Mouse (Mus musculus) forebrain, embryonic 14.5 days (tissue): ENCODE measurements around the gene Trdn. TPM values are rescaled to one million over a fixed set of nuclear protein-coding genes. Genes with fewer than 3 reads are reported as not detected.

Experiments
- ATAC-seq: fragments of 200-750 bp; cut with Nextera tagmentation; 2 replicates; pipeline ENCODE4 v1.8.0; 2017; ENCODE audit warnings: mild to moderate bottlenecking, moderate library complexity
- DNase-seq: peaks from one replicate; pipeline ENCODE4 v3.0.0-alpha.2; 2015; ENCODE audit warnings: low spot score
- H3K27ac ChIP-seq: fragments of 300-500 bp; sonication (generic); 2 replicates; pipeline ENCODE4 v1.5.1; 2014; ENCODE audit warnings: low read depth, mild to moderate bottlenecking, control low read depth, low read length, moderate library complexity
- H3K27me3 ChIP-seq: fragments of 300-500 bp; sonication (generic); replicated peaks from 2 replicates; pipeline ENCODE4 v1.6.1; 2014; ENCODE audit warnings: low read length, control low read depth, mixed read lengths; ENCODE audit not compliant: control insufficient read depth, insufficient read depth
- H3K36me3 ChIP-seq: fragments of 300-500 bp; sonication (generic); 2 replicates; pipeline ENCODE4 v1.6.1; 2014; ENCODE audit warnings: low read length, control low read depth; ENCODE audit not compliant: control insufficient read depth, insufficient read depth
- H3K4me1 ChIP-seq: fragments of 300-500 bp; sonication (generic); 2 replicates; pipeline ENCODE4 v1.6.1; 2014; ENCODE audit warnings: antibody characterized with exemption, low read length, control low read depth; ENCODE audit not compliant: control insufficient read depth, insufficient read depth
- H3K4me2 ChIP-seq: fragments of 300-500 bp; sonication (generic); 2 replicates; pipeline ENCODE4 v1.6.1; 2014; ENCODE audit warnings: mild to moderate bottlenecking, control low read depth, low read length
- H3K4me3 ChIP-seq: fragments of 300-500 bp; sonication (generic); 2 replicates; pipeline ENCODE4 v1.5.1; 2014; ENCODE audit warnings: low read depth, low read length, control low read depth
- H3K9ac ChIP-seq: fragments of 300-500 bp; sonication (generic); 2 replicates; pipeline ENCODE4 v1.6.1; 2014; ENCODE audit warnings: mild to moderate bottlenecking, low read length, control low read depth, moderate library complexity
- H3K9me3 ChIP-seq: fragments of 300-500 bp; sonication (generic); replicated peaks from 2 replicates; pipeline ENCODE4 v1.6.1; 2016; ENCODE audit warnings: low read length, control low read depth, mixed read lengths; ENCODE audit not compliant: control insufficient read depth
- WGBS: fragments of 180-500 bp; shearing (Covaris S2); extraction: QIAGEN DNeasy Blood & Tissue Kit; methylation state at CpG from one replicate; pipeline ENCODE4 v1.1.7; 2014; 5-methylcytosine and 5-hydroxymethylcytosine counted together
- polyA plus RNA-seq: library from polyadenylated mRNA; unstranded; fragments of >200 nt; fragmentation: Nextera tagmentation; extraction: Ambion mirVana; gene quantifications from 2 replicates; pipeline ENCODE4 v1.2.1, GENCODE M21; 2014

The Trdn gene
- polyA plus RNA-seq, 1 experiment from 2014 or later, result not detected

DNA sequence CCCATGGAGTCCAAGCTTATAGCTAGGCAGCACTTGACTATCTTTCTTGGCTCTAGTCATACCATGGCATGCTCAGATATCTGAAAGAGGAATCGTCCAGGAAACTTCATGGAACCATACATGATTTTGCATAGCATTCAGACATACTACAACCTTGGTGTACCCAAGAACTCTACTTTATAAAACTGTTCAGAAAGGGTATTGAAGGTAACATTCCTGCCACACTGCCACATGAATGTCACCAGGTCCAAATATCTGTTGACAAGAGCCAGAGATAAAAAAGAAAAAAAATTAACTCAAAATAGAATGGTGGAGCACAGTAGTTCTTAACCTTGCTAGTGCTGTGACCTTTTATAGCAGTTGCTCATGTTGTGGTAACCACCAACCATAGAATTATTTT, 175.8 kb downstream of the Trdn start:
- Histone ChIP-seq H3K27me3 (no peaks in the 10 kb centered on the region), H3K4me2 (no peak overlapping the region), H3K9me3 (no peaks in the 10 kb centered on the region), H3K4me3 (no peak overlapping the region), H3K4me1 (no peaks in the 10 kb centered on the region), H3K36me3 (no peaks in the 10 kb centered on the region), H3K9ac (no peak overlapping the region), H3K27ac (no peak overlapping the region)
- DNase-seq (no peak), ATAC-seq (no peak)
- 84% methylated on average over 1 of the region's 1 CpGs for WGBS

DNA sequence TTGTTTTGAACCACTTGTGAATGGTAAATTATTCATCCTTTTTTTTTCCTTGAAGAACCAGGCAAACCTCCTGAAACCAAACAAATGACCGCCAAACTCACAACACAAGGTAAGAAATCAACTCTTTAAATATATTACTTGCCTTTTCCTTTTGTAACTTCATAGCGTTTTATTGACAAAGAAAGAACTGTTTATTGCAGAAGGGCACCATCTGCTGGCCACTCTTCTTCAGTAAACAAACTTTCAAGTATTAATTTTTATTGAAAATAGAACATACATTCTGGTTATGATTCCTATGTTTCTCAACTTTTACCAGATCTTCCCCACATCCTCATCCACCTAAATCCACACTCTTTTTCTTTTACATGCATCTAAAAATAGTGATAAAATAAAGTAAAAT, 224.6 kb downstream of the Trdn start:
- no peaks in the 10 kb centered on the region for H3K9me3 ChIP-seq
- ATAC-seq (no peak), DNase-seq (peak; percentile 78)
- H3K4me3 ChIP-seq, result no peak overlapping the region
- H3K36me3 ChIP-seq, result no peaks in the 10 kb centered on the region
- no peak overlapping the region for H3K27ac ChIP-seq
- H3K27me3 ChIP-seq, result no peaks in the 10 kb centered on the region
- no peak overlapping the region for H3K9ac ChIP-seq
- no peak overlapping the region for H3K4me2 ChIP-seq
- 33% methylated on average over 2 of the region's 2 CpGs for WGBS
- no peaks in the 10 kb centered on the region for H3K4me1 ChIP-seq

DNA sequence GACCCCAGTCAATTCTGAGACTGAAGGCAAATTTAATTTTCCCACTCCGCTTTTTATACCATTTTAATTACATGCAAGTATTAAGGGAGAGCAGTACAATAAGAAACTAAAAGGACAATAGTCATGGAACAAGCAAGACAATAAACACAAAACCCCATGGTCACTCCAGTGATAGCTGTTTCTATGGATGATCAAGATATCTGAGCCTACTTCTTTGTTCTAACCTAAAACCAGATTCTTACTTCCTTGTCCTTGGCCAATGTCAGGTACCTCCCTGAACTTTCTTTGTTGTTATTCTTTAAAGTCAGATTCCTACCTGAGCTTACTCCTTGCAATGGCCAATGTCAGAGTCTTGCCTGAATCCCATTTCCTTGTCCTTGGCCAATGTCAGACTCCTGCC, 272.7 kb downstream of the Trdn start:
- Histone ChIP-seq H3K9ac (no peak overlapping the region), H3K27me3 (no peaks in the 10 kb centered on the region), H3K4me3 (no peak overlapping the region), H3K4me1 (no peaks in the 10 kb centered on the region), H3K36me3 (no peaks in the 10 kb centered on the region), H3K27ac (no peak overlapping the region), H3K9me3 (no peaks in the 10 kb centered on the region), H3K4me2 (no peak overlapping the region)
- DNase-seq (no peak), ATAC-seq (no peak)
- 79% methylated on average over 1 of the region's 1 CpGs for WGBS

DNA sequence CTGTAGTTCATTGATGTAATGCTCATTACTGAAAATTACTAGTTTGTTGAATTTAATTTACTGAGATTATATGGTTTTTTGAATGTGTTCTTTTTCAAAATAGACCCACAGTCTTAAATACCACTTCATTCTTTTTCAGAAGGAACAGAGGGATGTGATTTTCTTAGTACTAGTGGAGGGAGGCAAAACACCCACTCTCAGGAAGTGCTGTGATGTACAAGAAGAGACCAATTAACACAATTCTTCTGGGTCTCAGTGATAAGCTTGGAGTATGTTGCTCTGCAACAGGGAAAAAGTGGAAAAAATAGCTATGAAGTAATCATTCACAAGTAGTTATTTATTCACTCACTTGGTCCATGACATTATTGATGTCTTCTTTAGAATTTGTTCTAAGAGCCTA, 286.2 kb downstream of the Trdn start:
- Histone ChIP-seq H3K4me3 (no peak overlapping the region), H3K27me3 (no peaks in the 10 kb centered on the region), H3K4me1 (no peaks in the 10 kb centered on the region), H3K9ac (no peak overlapping the region), H3K36me3 (no peaks in the 10 kb centered on the region), H3K4me2 (no peak overlapping the region), H3K27ac (no peak overlapping the region), H3K9me3 (no peaks in the 10 kb centered on the region)
- ATAC-seq (no peak), DNase-seq (no peak)

DNA sequence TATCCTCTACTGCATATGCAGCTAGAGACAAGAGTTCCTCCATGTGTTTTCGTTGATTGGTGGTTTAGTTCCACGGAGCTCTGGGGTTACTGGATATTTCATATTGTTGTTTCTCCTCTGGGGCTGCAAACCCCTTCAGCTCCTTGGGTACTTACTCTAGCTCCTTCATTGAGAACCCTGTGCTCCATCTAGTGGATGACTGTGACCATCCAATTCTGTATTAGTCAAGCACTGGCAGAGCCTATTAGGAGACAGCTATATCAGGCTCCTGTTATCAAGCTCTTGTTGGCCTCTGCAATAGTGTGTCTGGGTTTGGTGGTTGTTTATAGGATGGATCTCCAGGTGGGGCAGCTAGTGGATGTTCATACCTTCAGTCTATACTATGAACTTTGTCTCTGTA, 290.2 kb downstream of the Trdn start:
- WGBS, result 69% methylated on average over 2 of the region's 2 CpGs
- Histone ChIP-seq H3K9ac (no peak overlapping the region), H3K27ac (no peak overlapping the region), H3K4me1 (no peaks in the 10 kb centered on the region), H3K36me3 (no peaks in the 10 kb centered on the region), H3K9me3 (no peaks in the 10 kb centered on the region), H3K27me3 (no peaks in the 10 kb centered on the region), H3K4me3 (no peak overlapping the region), H3K4me2 (no peak overlapping the region)
- no peak for ATAC-seq
- no peak for DNase-seq

DNA sequence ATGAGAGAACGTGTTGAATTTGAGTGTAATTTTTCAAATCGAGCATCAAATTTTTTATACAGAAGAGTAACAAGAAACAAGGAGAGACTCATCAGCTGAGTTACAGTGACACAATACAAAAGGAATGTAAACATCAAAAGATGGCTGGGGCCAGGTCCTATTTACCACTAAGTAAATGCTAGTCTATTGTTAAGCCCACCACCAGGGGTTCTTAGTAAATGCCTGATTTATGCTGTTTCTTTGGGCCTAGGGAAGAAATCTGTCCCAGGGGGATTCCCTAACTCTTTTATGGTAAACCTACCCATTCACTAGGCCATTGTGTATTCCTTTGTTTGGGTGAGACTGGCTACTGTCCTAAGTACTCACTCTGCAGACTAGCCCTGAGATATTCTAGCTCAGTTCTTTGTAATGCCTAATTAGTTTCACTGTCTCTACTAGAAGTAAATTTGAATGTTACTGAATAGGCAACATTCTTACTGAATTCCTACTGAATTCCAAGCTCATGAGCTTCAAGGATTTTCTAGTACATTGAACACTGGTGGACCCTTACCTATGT, 295.2 kb downstream of the Trdn start:
- no peaks in the 10 kb centered on the region for H3K27me3 ChIP-seq
- no peak overlapping the region for H3K4me2 ChIP-seq
- no peak overlapping the region for H3K4me3 ChIP-seq
- 56% methylated on average over 2 of the region's 2 CpGs for WGBS
- DNase-seq, result no peak
- no peak for ATAC-seq
- no peaks in the 10 kb centered on the region for H3K36me3 ChIP-seq
- H3K9ac ChIP-seq, result no peak overlapping the region
- no peak overlapping the region for H3K27ac ChIP-seq
- H3K9me3 ChIP-seq, result no peaks in the 10 kb centered on the region
- no peaks in the 10 kb centered on the region for H3K4me1 ChIP-seq

Other genes starting within 250 kb of the Trdn start
- 12.3 and 13.1 TPM in 2 replicates for gene Nkain2, start 190.1 kb upstream of the Trdn start, polyA plus RNA-seq